Mouse (Mus musculus) cerebellum, adult 2 months (tissue): ENCODE data around the gene Tomm5.

Source experiments
- CTCF ChIP-seq: fragments of 200-500 bp; IDR thresholded peaks from 2 replicates; pipeline ENCODE4 v1.5.1; 2011; ENCODE audit warnings: low read depth, mild to moderate bottlenecking, control low read depth, low read length, moderate library complexity, borderline replicate concordance; ENCODE audit not compliant: insufficient read depth
- POLR2A ChIP-seq: fragments of 200-500 bp; IDR thresholded peaks from 2 replicates; pipeline ENCODE4 v1.6.1; 2011; ENCODE audit warnings: low read length, control low read depth, borderline replicate concordance; ENCODE audit not compliant: insufficient read depth

DNA sequence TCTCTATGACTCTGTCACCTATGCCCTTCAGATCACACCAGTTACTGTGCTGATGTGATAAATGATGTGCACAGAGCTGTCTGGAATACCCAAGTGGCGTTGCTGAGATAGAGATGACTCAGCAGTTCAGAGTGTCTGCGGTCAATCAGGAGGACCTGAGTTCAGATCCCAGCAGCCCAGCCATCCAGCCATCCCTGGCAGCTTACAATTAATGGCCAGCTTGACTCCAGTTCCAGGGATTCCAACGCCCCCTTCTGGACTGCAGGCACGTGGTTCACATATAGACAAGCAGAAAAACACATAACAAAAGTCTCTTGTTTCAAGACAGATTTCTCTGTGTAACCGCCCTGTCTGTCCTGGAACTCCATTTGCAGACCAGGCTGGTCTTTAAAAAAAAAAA lies 1.5 kb downstream of the Tomm5 start:
- TF ChIP-seq CTCF (no peak), POLR2A (no peak)
